Mouse (Mus musculus) midbrain, embryonic 16.5 days (tissue): ENCODE measurements at regions not wholly inside any gene's neighbourhood (a gene's known extent, or its start where the extent isn't known, plus 50 kb on each side); places are given as distances from the start of the nearest gene placed in this dataset.

Experiments
- ATAC-seq: fragments of 200-750 bp; cut with Nextera tagmentation; 2 replicates; pipeline ENCODE4 v1.8.0; 2017; ENCODE audit warnings: moderate TSS enrichment
- H3K27ac ChIP-seq: fragments of 300-500 bp; sonication (generic); 2 replicates; pipeline ENCODE4 v1.5.1; 2014; ENCODE audit warnings: mild to moderate bottlenecking, low read length, mixed read lengths
- H3K27me3 ChIP-seq: fragments of 300-500 bp; sonication (generic); 2 replicates; pipeline ENCODE4 v1.6.1; 2014; ENCODE audit warnings: low read depth, low read length, mixed read lengths; ENCODE audit not compliant: control insufficient read depth, insufficient read depth
- H3K36me3 ChIP-seq: fragments of 300-500 bp; sonication (generic); 2 replicates; pipeline ENCODE4 v1.6.1; 2014; ENCODE audit warnings: mild to moderate bottlenecking, low read length, moderate library complexity, mixed read lengths; ENCODE audit not compliant: control insufficient read depth, insufficient read depth
- H3K4me1 ChIP-seq: fragments of 300-500 bp; sonication (generic); 2 replicates; pipeline ENCODE4 v1.6.1; 2014; ENCODE audit warnings: mild to moderate bottlenecking, low read length, mixed read lengths; ENCODE audit not compliant: control insufficient read depth, insufficient read depth
- H3K4me2 ChIP-seq: fragments of 300-500 bp; sonication (generic); 2 replicates; pipeline ENCODE4 v1.6.1; 2014; ENCODE audit warnings: mild to moderate bottlenecking, low read length, mixed read lengths
- H3K4me3 ChIP-seq: fragments of 300-500 bp; sonication (generic); 2 replicates; pipeline ENCODE4 v1.5.1; 2014; ENCODE audit warnings: low read depth, mild to moderate bottlenecking, low read length, moderate library complexity, mixed read lengths
- H3K9ac ChIP-seq: fragments of 300-500 bp; sonication (generic); 2 replicates; pipeline ENCODE4 v1.6.1; 2014; ENCODE audit warnings: low read depth, low read length, mixed read lengths
- H3K9me3 ChIP-seq: fragments of 300-500 bp; sonication (generic); replicated peaks from 2 replicates; pipeline ENCODE4 v1.6.1; 2014; ENCODE audit warnings: mild to moderate bottlenecking, low read length, mixed read lengths; ENCODE audit not compliant: control insufficient read depth, poor library complexity, severe bottlenecking
- WGBS: fragments of 180-500 bp; shearing (Covaris S2); extraction: QIAGEN DNeasy Blood & Tissue Kit; methylation state at CpG from one replicate; pipeline ENCODE4 v1.1.7; 2014; 5-methylcytosine and 5-hydroxymethylcytosine counted together

- whole genome bisulfite sequencing: 79% methylated on average over 2 of the region's 2 CpGs
- Histone ChIP-seq H3K36me3 (no peaks in the 10 kb centered on the region), H3K27ac (no peak overlapping the region), H3K27me3 (no peaks in the 10 kb centered on the region), H3K4me1 (peaks cover 5% of the 10 kb centered on the region), H3K9me3 (no peaks in the 10 kb centered on the region), H3K4me3 (no peak overlapping the region), H3K4me2 (no peak overlapping the region), H3K9ac (no peak overlapping the region)
- ATAC-seq: no peak
Observed at GRCm38 (mm10) chr5:46139024-46139423, 281.6 kb upstream of the Lcorl start.

GRCm38 (mm10) chr5:46137695-46138094 lies 280.3 kb upstream of the Lcorl start:
- 13% methylated on average over 3 of the region's 3 CpGs for WGBS

GRCm38 (mm10) chr5:46108020-46108419 lies 250.6 kb upstream of the Lcorl start:
- peak; percentile 80 for ATAC-seq
- H3K36me3 ChIP-seq: no peaks in the 10 kb centered on the region
- no peak overlapping the region for H3K4me3 ChIP-seq
- H3K4me2 ChIP-seq: no peak overlapping the region
- no peaks in the 10 kb centered on the region for H3K4me1 ChIP-seq
- H3K9me3 ChIP-seq: no peaks in the 10 kb centered on the region
- whole genome bisulfite sequencing: 58% methylated on average over 4 of the region's 4 CpGs
- no peak overlapping the region for H3K27ac ChIP-seq
- H3K27me3 ChIP-seq: no peaks in the 10 kb centered on the region
- no peak overlapping the region for H3K9ac ChIP-seq

More at GRCm38 (mm10) chr5:46137695-46138094, 280.3 kb upstream of the Lcorl start:
- Histone ChIP-seq H3K27ac (peak overlapping the region; percentile 37; the same call in 1 of the 2 replicates), H3K36me3 (no peaks in the 10 kb centered on the region), H3K4me1 (peaks cover 5% of the 10 kb centered on the region), H3K27me3 (no peaks in the 10 kb centered on the region), H3K9me3 (no peaks in the 10 kb centered on the region), H3K4me3 (no peak overlapping the region), H3K9ac (no peak overlapping the region), H3K4me2 (no peak overlapping the region)
- ATAC-seq: peak; percentile 83

- H3K36me3 ChIP-seq: no peaks in the 10 kb centered on the region
- no peaks in the 10 kb centered on the region for H3K27me3 ChIP-seq
- no peak overlapping the region for H3K4me3 ChIP-seq
- H3K4me2 ChIP-seq: no peak overlapping the region
- 75% methylated on average over 4 of the region's 4 CpGs for WGBS
- no peaks in the 10 kb centered on the region for H3K4me1 ChIP-seq
- no peak overlapping the region for H3K27ac ChIP-seq
- no peak overlapping the region for H3K9ac ChIP-seq
- H3K9me3 ChIP-seq: no peaks in the 10 kb centered on the region
- ATAC-seq: no peak
Observed at GRCm38 (mm10) chr5:46103350-46103749, 245.9 kb upstream of the Lcorl start.

GRCm38 (mm10) chr5:46092549-46092948 lies 235.1 kb upstream of the Lcorl start:
- Histone ChIP-seq H3K36me3 (no peaks in the 10 kb centered on the region), H3K4me3 (no peak overlapping the region), H3K4me2 (no peak overlapping the region), H3K27me3 (no peaks in the 10 kb centered on the region), H3K9me3 (no peaks in the 10 kb centered on the region), H3K27ac (no peak overlapping the region), H3K4me1 (no peaks in the 10 kb centered on the region), H3K9ac (no peak overlapping the region)
- ATAC-seq: no peak
- WGBS: 86% methylated on average over 5 of the region's 5 CpGs

- H3K9me3 ChIP-seq: no peaks in the 10 kb centered on the region
- no peak overlapping the region for H3K9ac ChIP-seq
- WGBS: 100% methylated on average over 1 of the region's 1 CpGs
- no peak for ATAC-seq
- H3K4me3 ChIP-seq: no peak overlapping the region
- H3K27me3 ChIP-seq: no peaks in the 10 kb centered on the region
- no peak overlapping the region for H3K27ac ChIP-seq
- H3K36me3 ChIP-seq: no peaks in the 10 kb centered on the region
- H3K4me1 ChIP-seq: no peaks in the 10 kb centered on the region
- H3K4me2 ChIP-seq: no peak overlapping the region
Observed at GRCm38 (mm10) chr5:46086885-46087284, 229.5 kb upstream of the Lcorl start.

- Histone ChIP-seq H3K27me3 (no peaks in the 10 kb centered on the region), H3K36me3 (no peaks in the 10 kb centered on the region), H3K4me3 (no peak overlapping the region), H3K9me3 (no peaks in the 10 kb centered on the region), H3K9ac (no peak overlapping the region), H3K27ac (no peak overlapping the region), H3K4me1 (no peaks in the 10 kb centered on the region), H3K4me2 (no peak overlapping the region)
- no peak for ATAC-seq
- 87% methylated on average over 2 of the region's 2 CpGs for WGBS
Observed at GRCm38 (mm10) chr5:46083293-46083692, 225.9 kb upstream of the Lcorl start.

- Histone ChIP-seq H3K27me3 (no peaks in the 10 kb centered on the region), H3K9me3 (no peaks in the 10 kb centered on the region), H3K27ac (no peak overlapping the region), H3K4me1 (no peaks in the 10 kb centered on the region), H3K9ac (no peak overlapping the region), H3K36me3 (no peaks in the 10 kb centered on the region), H3K4me2 (no peak overlapping the region), H3K4me3 (no peak overlapping the region)
- ATAC-seq: no peak
- 86% methylated on average over 1 of the region's 1 CpGs for WGBS
Observed at GRCm38 (mm10) chr5:46073744-46074143, 216.3 kb upstream of the Lcorl start.

GRCm38 (mm10) chr5:46073136-46073535 lies 215.7 kb upstream of the Lcorl start:
- no peak overlapping the region for H3K9ac ChIP-seq
- H3K4me2 ChIP-seq: no peak overlapping the region
- no peak for ATAC-seq
- no peaks in the 10 kb centered on the region for H3K9me3 ChIP-seq
- no peaks in the 10 kb centered on the region for H3K4me1 ChIP-seq
- no peaks in the 10 kb centered on the region for H3K36me3 ChIP-seq
- 65% methylated on average over 4 of the region's 4 CpGs for WGBS
- H3K27me3 ChIP-seq: no peaks in the 10 kb centered on the region
- H3K4me3 ChIP-seq: no peak overlapping the region
- H3K27ac ChIP-seq: no peak overlapping the region

- no peak overlapping the region for H3K27ac ChIP-seq
- no peak for ATAC-seq
- no peaks in the 10 kb centered on the region for H3K9me3 ChIP-seq
- H3K36me3 ChIP-seq: no peaks in the 10 kb centered on the region
- peaks cover 1% of the 10 kb centered on the region; the same call in 1 of the 2 replicates for H3K4me1 ChIP-seq
- no peak overlapping the region for H3K9ac ChIP-seq
- H3K4me2 ChIP-seq: no peak overlapping the region
- no peaks in the 10 kb centered on the region for H3K27me3 ChIP-seq
- H3K4me3 ChIP-seq: no peak overlapping the region
- 87% methylated on average over 3 of the region's 3 CpGs for WGBS
Observed at GRCm38 (mm10) chr5:46059910-46060309, 202.5 kb upstream of the Lcorl start.
